Mouse (Mus musculus) midbrain, embryonic 16.5 days (tissue): ENCODE results near the gene Abtb2. TPM values are rescaled to one million over a fixed set of nuclear protein-coding genes. Genes with fewer than 3 reads are reported as not detected.
A peak's percentile ranks its signal among the peaks of the same experiment; 100 is the strongest.

Experiments used
- ATAC-seq: fragments of 200-750 bp; cut with Nextera tagmentation; 2 replicates; pipeline ENCODE4 v1.8.0; 2017; ENCODE audit warnings: moderate TSS enrichment
- H3K27ac ChIP-seq: fragments of 300-500 bp; sonication (generic); 2 replicates; pipeline ENCODE4 v1.5.1; 2014; ENCODE audit warnings: mild to moderate bottlenecking, low read length, mixed read lengths
- H3K27me3 ChIP-seq: fragments of 300-500 bp; sonication (generic); 2 replicates; pipeline ENCODE4 v1.6.1; 2014; ENCODE audit warnings: low read depth, low read length, mixed read lengths; ENCODE audit not compliant: control insufficient read depth, insufficient read depth
- H3K36me3 ChIP-seq: fragments of 300-500 bp; sonication (generic); 2 replicates; pipeline ENCODE4 v1.6.1; 2014; ENCODE audit warnings: mild to moderate bottlenecking, low read length, moderate library complexity, mixed read lengths; ENCODE audit not compliant: control insufficient read depth, insufficient read depth
- H3K4me1 ChIP-seq: fragments of 300-500 bp; sonication (generic); 2 replicates; pipeline ENCODE4 v1.6.1; 2014; ENCODE audit warnings: mild to moderate bottlenecking, low read length, mixed read lengths; ENCODE audit not compliant: control insufficient read depth, insufficient read depth
- H3K4me2 ChIP-seq: fragments of 300-500 bp; sonication (generic); 2 replicates; pipeline ENCODE4 v1.6.1; 2014; ENCODE audit warnings: mild to moderate bottlenecking, low read length, mixed read lengths
- H3K4me3 ChIP-seq: fragments of 300-500 bp; sonication (generic); 2 replicates; pipeline ENCODE4 v1.5.1; 2014; ENCODE audit warnings: low read depth, mild to moderate bottlenecking, low read length, moderate library complexity, mixed read lengths
- H3K9ac ChIP-seq: fragments of 300-500 bp; sonication (generic); 2 replicates; pipeline ENCODE4 v1.6.1; 2014; ENCODE audit warnings: low read depth, low read length, mixed read lengths
- H3K9me3 ChIP-seq: fragments of 300-500 bp; sonication (generic); replicated peaks from 2 replicates; pipeline ENCODE4 v1.6.1; 2014; ENCODE audit warnings: mild to moderate bottlenecking, low read length, mixed read lengths; ENCODE audit not compliant: control insufficient read depth, poor library complexity, severe bottlenecking
- WGBS: fragments of 180-500 bp; shearing (Covaris S2); extraction: QIAGEN DNeasy Blood & Tissue Kit; methylation state at CpG from one replicate; pipeline ENCODE4 v1.1.7; 2014; 5-methylcytosine and 5-hydroxymethylcytosine counted together
- polyA plus RNA-seq: library from polyadenylated mRNA; unstranded; fragments of >200 nt; fragmentation: Nextera tagmentation; extraction: Ambion mirVana; gene quantifications from 2 replicates; pipeline ENCODE4 v1.2.1, GENCODE M21; 2015

The Abtb2 gene
- polyA plus RNA-seq, 1 experiment from 2014 or later = 8.7 TPM

GRCm38 (mm10) chr2:103749091-103749490, 183.0 kb downstream of the Abtb2 start:
- ATAC-seq = no peak
- WGBS = 95% methylated on average over 3 of the region's 3 CpGs
- Histone ChIP-seq H3K4me1 (no peaks in the 10 kb centered on the region), H3K9ac (no peak overlapping the region), H3K4me3 (no peak overlapping the region), H3K27me3 (no peaks in the 10 kb centered on the region), H3K36me3 (peaks cover 32% of the 10 kb centered on the region), H3K4me2 (no peak overlapping the region), H3K27ac (no peak overlapping the region), H3K9me3 (no peaks in the 10 kb centered on the region)

DNA sequence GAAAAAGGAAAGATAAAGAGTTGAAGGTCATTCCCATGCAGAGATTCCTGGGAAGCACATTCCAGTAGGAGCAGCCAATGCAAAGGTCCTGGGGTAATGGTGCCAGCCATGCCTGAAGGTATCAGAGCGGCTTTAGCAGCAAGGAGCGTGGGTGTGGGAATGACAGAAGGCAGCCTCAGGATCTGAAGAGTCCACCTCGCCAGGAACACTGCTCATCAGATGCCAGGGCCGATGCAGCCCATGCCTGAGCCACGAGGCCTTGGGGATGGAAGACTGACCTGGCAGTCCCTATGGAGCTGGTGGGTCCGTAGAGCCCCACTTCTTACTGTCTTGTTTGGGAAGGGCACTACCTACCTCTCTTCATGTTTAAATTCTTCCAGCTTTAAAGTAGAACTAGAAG, 185.7 kb downstream of the Abtb2 start:
- Histone ChIP-seq H3K4me3 (no peak overlapping the region), H3K27ac (no peak overlapping the region), H3K27me3 (no peaks in the 10 kb centered on the region), H3K36me3 (peaks cover 35% of the 10 kb centered on the region), H3K4me1 (no peaks in the 10 kb centered on the region), H3K9me3 (no peaks in the 10 kb centered on the region), H3K4me2 (no peak overlapping the region), H3K9ac (no peak overlapping the region)
- ATAC-seq = no peak
- WGBS = 96% methylated on average over 6 of the region's 6 CpGs

GRCm38 (mm10) chr2:103754614-103755013, 188.5 kb downstream of the Abtb2 start:
- no peak overlapping the region for H3K27ac ChIP-seq
- peaks cover 27% of the 10 kb centered on the region; the same call in 1 of the 2 replicates for H3K36me3 ChIP-seq
- H3K4me1 ChIP-seq = peaks cover 2% of the 10 kb centered on the region; the same call in 1 of the 2 replicates
- no peak overlapping the region for H3K4me2 ChIP-seq
- no peaks in the 10 kb centered on the region for H3K27me3 ChIP-seq
- WGBS = 97% methylated on average over 3 of the region's 3 CpGs
- ATAC-seq = no peak
- no peak overlapping the region for H3K4me3 ChIP-seq
- H3K9me3 ChIP-seq = no peaks in the 10 kb centered on the region
- H3K9ac ChIP-seq = no peak overlapping the region

DNA sequence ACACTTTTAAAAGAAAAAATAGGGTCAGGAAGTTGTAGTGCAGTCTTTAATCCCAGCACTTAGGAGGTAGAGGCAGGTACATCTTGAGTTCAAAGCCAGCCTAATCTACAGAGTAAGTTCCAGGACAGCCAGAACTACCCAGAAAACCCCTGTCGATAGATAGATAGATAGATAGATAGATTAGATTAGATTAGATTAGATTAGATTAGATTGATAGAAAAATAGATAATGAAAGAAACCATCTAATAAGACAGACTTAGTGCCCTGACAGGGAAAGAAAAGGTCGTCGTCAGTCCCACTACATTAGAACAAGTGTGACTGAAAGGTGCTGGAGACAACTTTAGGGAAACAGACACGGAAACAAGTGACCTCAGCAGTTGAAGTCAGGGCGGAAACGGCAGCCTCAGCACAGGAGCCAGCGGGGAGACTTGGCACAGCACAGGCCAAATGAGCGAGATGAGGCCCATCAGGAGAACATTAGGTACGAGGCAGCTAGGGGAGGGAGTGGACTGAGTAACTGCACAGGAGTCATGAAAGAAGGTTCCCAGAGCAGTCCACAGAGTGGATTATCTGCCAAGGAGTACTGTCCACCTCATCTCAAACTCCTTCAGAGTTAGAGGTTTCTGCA, 189.5 kb downstream of the Abtb2 start:
- Histone ChIP-seq H3K27me3 (no peaks in the 10 kb centered on the region), H3K9me3 (no peaks in the 10 kb centered on the region), H3K4me1 (peaks cover 7% of the 10 kb centered on the region), H3K9ac (no peak overlapping the region), H3K4me2 (no peak overlapping the region), H3K4me3 (no peak overlapping the region), H3K36me3 (peaks cover 23% of the 10 kb centered on the region; the same call in 1 of the 2 replicates), H3K27ac (no peak overlapping the region)
- 89% methylated on average over 9 of the region's 9 CpGs for WGBS
- ATAC-seq = no peak

- Histone ChIP-seq H3K4me1 (peaks cover 13% of the 10 kb centered on the region), H3K36me3 (0 out of 2 replicates have a peak, but pooled peaks cover 3% of the 10 kb centered on the region), H3K27ac (peak overlapping the region; percentile 65), H3K4me3 (peak overlapping the region; percentile 62), H3K9ac (peak overlapping the region; percentile 56), H3K4me2 (peak overlapping the region; percentile 66), H3K9me3 (no peaks in the 10 kb centered on the region), H3K27me3 (no peaks in the 10 kb centered on the region)
- peak; percentile 37 for ATAC-seq
- 0% methylated on average over 12 of the region's 12 CpGs for WGBS
Measured at GRCm38 (mm10) chr2:103760421-103760820, 194.3 kb downstream of the Abtb2 start.

- WGBS = under 1% methylated on average over 47 of the region's 47 CpGs
- H3K4me3 ChIP-seq = peak within 1 kb of the TSS; percentile 62
- ATAC-seq = peak; percentile 97
- 0 out of 2 replicates have a peak, but pooled peaks cover 2% of the 10 kb centered on the region for H3K36me3 ChIP-seq
- H3K27ac ChIP-seq = peak within 1 kb of the TSS; percentile 75
- H3K9me3 ChIP-seq = no peaks in the 10 kb centered on the region
- peaks cover 13% of the 10 kb centered on the region for H3K4me1 ChIP-seq
- peak within 1 kb of the TSS; percentile 57 for H3K9ac ChIP-seq
- no peaks in the 10 kb centered on the region for H3K27me3 ChIP-seq
- H3K4me2 ChIP-seq = peak within 1 kb of the TSS; percentile 93
Measured at GRCm38 (mm10) chr2:103760906-103761716, 195.0 kb downstream of the Abtb2 start, which contains the start of gene Nat10. Nat10 (minus strand) TSS chr2:103761270.

DNA sequence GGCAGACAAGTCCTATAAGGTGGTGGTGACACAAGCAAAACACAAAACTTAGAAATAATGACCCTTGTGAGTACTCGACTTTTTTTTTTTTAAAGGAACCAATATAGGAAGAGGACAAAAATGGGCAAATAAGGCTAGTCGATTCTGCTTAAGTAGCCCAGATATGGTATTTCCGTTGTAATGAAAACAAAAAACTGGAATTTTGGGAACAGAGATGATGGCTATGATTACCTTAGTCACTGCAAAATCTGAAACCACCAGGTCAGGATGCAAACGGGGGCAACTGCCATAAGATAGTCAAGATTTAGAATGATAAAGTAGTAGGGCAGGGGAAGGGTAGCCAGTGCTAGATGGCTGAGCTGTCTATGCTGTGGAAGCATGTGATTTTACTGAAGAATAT, 195.9 kb downstream of the Abtb2 start:
- Histone ChIP-seq H3K4me1 (peaks cover 13% of the 10 kb centered on the region), H3K9ac (no peak overlapping the region), H3K27ac (no peak overlapping the region), H3K27me3 (no peaks in the 10 kb centered on the region), H3K36me3 (peaks cover 10% of the 10 kb centered on the region; the same call in 1 of the 2 replicates), H3K4me2 (peak overlapping the region; percentile 93), H3K9me3 (no peaks in the 10 kb centered on the region), H3K4me3 (peak overlapping the region; percentile 62; the same call in 1 of the 2 replicates)
- WGBS = 38% methylated on average over 4 of the region's 4 CpGs
- ATAC-seq = no peak

GRCm38 (mm10) chr2:103762492-103762891, 196.4 kb downstream of the Abtb2 start:
- WGBS = 53% methylated on average over 1 of the region's 1 CpGs
- H3K4me3 ChIP-seq = no peak overlapping the region
- H3K9ac ChIP-seq = no peak overlapping the region
- H3K9me3 ChIP-seq = no peaks in the 10 kb centered on the region
- H3K36me3 ChIP-seq = peaks cover 10% of the 10 kb centered on the region; the same call in 1 of the 2 replicates
- H3K4me2 ChIP-seq = no peak overlapping the region
- ATAC-seq = no peak
- H3K27me3 ChIP-seq = no peaks in the 10 kb centered on the region
- peaks cover 13% of the 10 kb centered on the region for H3K4me1 ChIP-seq
- H3K27ac ChIP-seq = no peak overlapping the region
